Mouse (Mus musculus) heart, adult 18-20 months (tissue): Measurements from ENCODE around the gene Emilin1. TPM values are rescaled to one million over a fixed set of nuclear protein-coding genes. Genes with fewer than 3 reads are reported as not detected.

ENCODE experiments used
- DNase-seq, 2 experiments: peaks; one replicate each; pipeline ENCODE4 v3.0.0; 2021 to 2022; ENCODE audit warnings: mixed read lengths in 1 of 2
- total RNA-seq, 2 experiments: library from RNA; stranded (reverse); gene quantifications; 2 replicates each; pipeline ENCODE4 v1.2.3; 2021

Gene Emilin1
- total RNA-seq, 2 experiments from 2014 or later, result 14.2 to 16.9 TPM

GRCm38 (mm10) chr5:30907413-30908059, 5.7 kb upstream of the Emilin1 start, which contains the start of gene Ost4:
Ost4 (minus strand) TSS chr5:30907788.
- peak; percentile 98 to 99 for DNase-seq

DNA sequence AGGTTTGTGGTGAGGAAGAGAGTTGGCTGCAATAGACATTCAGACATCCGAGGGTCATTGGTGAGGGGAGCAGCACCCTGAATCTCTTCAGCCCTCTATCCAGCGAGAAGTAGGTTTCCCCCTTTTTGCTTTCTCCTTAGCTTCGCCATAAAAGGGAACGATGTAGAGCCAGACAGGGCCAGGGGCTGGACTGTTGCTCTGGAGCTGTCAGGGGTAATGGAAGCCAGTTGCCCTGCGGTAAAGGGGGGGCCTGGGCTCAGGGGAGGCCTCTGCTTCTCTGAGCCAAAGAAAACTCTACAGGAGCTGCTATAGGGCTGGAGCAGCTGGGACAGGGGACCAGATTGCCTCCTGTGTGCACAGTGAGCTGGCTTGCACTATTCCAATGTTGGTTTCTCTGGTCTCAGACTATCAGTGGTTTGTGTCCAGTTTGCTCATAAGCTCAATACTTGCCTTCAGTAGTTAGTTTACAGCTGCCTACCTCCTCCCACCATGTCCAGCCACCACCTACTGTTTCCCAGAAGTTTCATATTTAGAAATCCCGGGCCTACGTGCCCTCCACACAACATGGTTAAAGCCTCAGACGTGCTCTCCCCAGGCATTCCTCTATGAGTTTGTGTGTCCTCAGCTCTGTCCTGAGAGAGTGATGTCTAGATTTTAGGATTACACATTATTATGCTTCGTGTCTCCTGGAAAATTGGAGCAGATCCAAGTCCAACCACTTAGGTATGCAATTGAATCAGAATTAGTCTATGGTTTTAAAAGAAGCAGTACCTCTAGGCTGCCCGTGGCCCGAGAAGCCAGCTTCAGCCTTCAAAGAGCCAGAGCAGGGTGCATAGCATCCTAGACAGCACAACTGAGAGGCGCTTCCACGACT, 4.5 kb upstream of the Emilin1 start:
- peak; percentile 78 to 88 for DNase-seq

- peak; percentile 57 to 76 for DNase-seq
These were observed 3.9 kb upstream of the Emilin1 start for GRCm38 (mm10) chr5:30909300-30909659.

DNA sequence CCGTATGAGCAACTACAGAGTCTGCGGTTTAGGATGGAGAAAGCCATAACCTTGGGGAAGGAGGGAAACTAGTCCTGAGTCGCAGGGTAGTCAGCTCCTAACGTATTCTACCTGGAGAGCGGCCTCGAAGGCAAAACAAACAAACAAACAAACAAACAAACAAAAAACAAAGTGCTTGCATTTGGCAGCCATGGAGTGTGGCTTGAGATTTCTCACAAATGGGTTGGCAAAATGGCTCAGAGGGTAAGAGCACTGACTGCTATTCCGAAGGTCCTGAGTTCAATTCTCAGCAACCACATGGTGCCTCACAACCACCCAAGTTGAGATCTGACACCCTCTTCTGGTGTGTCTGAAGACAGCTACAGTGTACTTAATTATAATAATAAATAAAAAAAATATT, 3.3 kb upstream of the Emilin1 start:
- DNase-seq, result no peak

- no peak for DNase-seq
These were observed 2.7 kb upstream of the Emilin1 start for GRCm38 (mm10) chr5:30910481-30910880.

GRCm38 (mm10) chr5:30912156-30912555, 1.0 kb upstream of the Emilin1 start:
- peak; percentile 18 to 34 for DNase-seq

- DNase-seq, result peak; percentile 30 to 38
These were observed 966 bp downstream of the Emilin1 start for GRCm38 (mm10) chr5:30914101-30914635.

DNA sequence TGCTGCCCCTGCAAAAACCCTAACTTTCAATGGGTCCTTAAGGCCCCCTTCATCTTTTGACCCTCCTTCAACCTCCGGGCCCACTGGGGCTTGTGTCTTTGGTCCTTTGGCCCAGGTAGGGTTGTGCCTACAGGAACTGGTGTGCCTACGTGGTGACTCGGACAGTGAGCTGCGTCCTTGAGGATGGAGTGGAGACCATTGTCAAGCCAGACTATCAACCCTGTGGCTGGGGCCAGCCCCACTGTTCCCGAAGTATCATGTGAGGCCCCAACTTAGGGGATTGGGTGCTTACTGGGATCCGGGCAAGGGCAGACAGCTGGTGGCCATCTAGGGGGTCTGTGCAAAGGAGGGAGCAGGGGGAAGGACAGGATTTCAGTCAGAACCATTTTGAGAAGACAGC, 1.6 kb downstream of the Emilin1 start:
- peak; percentile 29 to 36 for DNase-seq

DNA sequence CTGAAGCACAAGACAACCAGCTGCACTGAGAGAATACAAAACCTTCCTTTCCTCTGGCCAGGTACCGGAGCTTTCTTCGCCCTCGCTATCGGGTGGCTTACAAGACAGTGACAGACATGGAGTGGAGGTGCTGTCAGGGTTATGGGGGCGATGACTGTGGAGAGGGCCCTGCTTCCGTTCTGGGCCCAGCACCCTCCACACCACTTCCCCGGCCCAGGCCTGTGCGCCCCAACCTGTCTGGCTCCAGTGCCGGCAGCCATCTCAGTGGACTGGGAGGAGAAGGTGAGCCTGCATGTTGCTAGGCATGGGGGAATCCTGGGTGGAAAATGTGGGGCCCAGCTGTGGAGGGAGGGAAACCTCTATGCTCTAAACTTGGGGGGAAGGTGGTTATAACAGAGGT, 2.3 kb downstream of the Emilin1 start:
- peak in 1 of 2 experiments; percentile 35 for DNase-seq

- peak; percentile 94 to 98 for DNase-seq
These were observed 2.8 kb downstream of the Emilin1 start for GRCm38 (mm10) chr5:30915974-30916433.

DNA sequence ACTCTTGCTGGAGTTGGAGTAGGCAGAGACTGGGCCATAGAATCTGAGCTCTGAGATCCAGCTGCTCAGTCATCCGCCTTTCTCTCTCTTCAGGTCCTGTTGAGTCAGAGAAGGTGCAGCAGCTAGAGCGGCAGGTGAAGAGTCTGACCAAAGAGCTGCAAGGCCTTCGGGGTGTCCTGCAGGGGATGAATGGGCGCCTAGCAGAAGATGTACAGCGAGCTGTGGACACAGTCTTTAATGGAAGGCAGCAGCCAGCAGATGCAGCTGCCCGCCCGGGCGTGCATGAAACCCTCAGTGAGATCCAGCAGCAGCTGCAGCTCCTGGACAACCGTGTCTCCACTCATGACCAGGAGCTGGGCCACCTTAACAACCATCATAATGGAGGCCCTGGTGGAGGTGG, 3.6 kb downstream of the Emilin1 start:
- DNase-seq, result no peak

- DNase-seq, result no peak
These were observed 4.1 kb downstream of the Emilin1 start for GRCm38 (mm10) chr5:30917348-30917747.

DNA sequence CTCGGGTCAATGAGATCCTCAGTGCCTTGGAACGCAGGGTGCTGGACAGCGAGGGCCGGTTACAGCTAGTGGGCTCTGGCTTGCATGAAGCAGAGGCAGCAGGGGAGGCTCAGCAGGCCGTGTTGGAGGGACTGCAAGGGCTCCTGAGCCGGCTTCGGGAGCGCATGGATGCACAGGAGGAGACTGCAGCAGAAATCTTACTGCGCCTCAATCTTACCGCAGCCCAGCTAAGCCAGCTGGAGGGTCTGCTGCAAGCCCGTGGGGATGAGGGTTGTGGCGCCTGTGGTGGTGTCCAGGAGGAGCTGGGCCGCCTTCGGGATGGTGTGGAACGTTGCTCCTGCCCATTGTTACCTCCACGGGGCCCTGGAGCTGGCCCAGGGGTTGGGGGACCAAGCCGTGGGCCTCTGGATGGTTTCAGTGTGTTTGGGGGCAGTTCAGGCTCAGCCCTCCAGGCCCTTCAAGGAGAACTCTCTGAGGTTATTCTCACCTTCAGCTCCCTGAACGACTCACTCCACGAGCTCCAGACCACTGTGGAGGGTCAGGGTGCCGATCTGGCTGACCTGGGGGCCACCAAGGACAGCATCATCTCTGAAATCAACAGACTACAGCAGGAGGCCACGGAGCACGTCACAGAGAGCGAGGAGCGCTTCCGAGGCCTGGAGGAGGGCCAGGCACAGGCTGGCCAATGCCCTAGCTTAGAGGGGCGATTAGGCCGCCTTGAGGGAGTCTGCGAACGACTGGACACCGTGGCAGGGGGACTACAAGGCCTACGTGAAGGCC, 4.9 kb downstream of the Emilin1 start:
- no peak for DNase-seq

DNA sequence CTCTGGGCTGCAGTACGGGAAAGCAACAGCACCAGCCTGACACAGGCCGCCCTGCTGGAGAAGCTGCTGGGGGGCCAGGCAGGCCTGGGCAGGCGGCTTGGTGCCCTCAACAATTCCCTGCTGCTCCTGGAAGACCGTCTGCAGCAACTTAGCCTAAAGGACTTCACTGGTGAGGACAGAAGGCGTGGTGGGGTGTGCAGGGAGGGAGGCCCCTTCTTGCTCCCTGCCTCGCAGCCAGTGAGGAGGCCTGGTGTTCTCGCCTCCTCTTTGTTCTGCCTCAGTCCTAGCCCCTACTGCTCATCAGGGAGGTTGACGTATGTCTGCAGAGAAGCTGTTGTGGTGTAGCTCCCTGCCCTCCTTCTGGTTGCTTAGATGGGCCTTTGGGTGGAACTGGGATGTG, 5.5 kb downstream of the Emilin1 start:
- DNase-seq, result no peak

DNA sequence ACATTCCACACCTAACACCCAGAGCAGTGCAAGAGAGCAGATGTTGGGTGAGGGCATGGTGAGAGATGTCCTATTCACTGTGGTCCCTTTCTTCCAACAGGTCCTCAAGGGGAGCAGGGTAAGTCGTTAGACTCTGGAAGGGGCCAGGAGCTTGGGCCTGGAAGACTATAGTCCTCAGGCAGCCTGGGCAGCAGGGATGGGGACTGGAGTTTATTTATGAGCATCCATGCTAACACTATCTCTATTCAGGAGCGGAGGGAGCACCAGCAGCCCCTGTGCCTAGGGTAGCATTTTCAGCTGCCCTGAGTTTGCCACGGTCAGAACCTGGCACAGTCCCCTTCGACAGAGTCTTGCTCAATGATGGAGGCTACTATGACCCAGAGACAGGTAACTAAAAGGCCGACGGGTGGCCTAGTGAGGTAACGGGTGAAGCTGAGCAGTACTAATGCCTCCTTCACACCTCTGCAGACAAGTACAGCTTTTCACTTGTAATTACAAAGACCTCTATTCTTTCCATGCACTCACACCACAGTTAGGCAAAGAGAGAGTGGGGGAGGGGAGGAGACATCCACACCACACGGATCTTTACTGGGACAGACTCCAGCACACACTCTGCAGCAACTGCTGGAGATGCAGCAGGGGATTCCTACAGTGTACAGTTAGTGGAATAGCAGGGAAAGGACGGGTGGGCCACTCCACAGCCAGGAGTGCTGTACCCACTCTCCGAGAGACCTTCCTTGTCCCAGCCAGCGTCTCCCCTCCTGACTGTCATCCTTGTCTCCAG, 6.8 kb downstream of the Emilin1 start:
- peak in 1 of 2 experiments; percentile 19 for DNase-seq

DNA sequence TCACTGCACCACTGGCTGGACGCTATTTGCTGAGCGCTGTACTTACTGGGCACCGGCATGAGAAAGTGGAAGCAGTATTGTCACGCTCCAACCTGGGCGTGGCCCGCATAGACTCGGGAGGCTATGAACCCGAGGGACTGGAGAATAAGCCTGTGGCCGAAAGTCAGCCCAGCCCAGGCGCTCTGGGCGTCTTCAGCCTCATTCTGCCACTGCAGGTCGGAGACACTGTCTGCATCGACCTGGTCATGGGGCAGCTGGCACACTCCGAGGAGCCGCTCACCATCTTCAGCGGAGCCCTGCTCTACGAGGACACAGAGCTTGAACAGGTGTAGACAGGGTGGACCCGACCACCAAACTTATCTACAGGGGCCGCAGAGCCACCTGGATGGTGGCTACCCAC, 7.4 kb downstream of the Emilin1 start:
- peak; percentile 47 to 58 for DNase-seq

DNA sequence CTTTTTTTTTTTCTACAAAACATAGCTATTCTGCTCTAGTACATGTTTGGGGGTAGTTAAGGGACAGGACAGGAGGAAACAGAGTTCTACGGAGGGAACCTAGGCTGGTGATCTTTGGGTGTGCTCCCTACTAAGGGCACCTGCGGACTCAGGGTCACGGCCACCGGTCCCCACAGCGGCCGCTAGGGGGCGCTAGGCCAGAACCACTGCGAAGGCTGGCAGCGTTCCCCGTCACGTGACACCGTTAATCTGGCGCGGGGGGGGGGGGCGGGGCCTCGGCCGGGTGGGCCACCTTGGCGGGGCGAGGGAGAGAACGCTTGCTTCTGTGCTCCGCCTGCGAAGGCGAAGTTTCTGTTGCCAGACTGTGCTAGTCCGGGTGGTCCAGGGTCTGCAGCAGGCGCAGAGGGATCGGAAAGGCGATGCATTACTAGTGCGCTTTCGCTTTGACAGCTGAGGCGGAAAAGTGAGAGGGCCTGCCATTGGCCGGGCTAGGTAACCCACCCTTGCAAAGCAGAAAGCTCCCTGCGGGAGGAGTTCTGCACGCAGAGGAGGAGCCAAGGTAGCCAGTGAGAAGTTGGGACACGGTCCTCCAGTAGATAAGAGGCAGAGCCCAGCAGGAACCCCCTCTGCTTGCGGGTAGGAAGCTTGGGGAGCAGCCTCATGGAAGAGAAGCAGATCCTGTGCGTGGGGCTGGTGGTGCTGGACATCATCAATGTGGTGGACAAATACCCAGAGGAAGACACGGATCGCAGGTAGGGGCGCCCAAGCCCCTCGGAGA, 8.2 kb downstream of the Emilin1 start, which contains the start of gene Khk:
Gene Khk, plus strand, starts transcription at position 176 of the 778 bp plus-strand sequence.
- peak; percentile 90 to 95 for DNase-seq

DNA sequence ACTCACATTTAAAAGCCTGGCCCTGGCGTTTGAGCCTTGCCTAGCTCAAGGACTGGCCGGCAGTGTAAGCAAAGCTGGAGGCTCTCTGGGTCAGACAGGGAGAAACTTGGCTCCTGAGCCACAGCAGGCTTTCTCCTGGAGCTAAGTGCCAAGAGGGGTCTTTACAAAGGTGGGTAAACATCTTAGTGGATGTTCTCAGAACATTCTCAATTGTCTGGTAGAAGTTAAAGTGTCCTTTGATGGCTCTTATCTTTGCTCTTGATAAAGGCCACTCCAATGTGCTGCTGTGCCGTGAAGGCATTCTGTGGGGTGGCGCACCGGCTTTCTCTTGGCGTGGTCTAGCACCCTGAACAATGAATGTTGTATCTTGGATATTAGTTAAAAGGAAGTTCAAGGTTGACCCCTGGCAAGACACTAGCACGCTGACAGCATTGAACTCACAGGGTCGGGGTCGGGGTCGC, 9.4 kb downstream of the Emilin1 start:
- DNase-seq, result no peak

DNA sequence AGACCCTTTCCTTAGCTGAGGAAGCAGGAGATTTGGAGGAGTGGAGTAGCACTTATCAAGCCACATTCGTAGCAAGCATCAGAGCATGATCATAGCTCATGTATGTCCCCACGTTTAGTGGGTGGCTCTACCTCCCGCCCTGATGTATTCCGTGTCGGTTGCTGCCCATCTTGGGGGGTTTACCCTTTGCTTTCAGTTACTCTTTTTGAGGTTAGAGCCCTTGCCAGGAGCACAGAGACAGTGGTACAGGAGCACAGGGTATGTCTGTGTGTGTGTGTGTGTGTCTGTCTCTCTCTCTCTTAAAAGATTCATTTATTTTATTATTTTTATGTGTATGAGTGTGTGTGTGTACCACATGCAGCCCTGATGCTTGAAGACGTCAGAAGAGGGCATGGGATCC, 9.9 kb downstream of the Emilin1 start:
- no peak for DNase-seq

- DNase-seq, result no peak
These were observed 11.4 kb downstream of the Emilin1 start for GRCm38 (mm10) chr5:30924614-30925013.
